Mouse (Mus musculus): ENCODE measurements around the gene Arsg.

GRCm38 (mm10) chr11:109466987-109467386 lies 6.2 kb upstream of the Arsg start:
- no peak for TF ChIP-seq POLR2A (IDR thresholded peaks at IDR 0.05; ENCODE audit: insufficient read length, low read depth)
- TF ChIP-seq TCF3 (IDR thresholded peaks at IDR 0.05; ENCODE audit: insufficient read length, low read depth): no peak
- no peak for TF ChIP-seq MYOG (IDR thresholded peaks at IDR 0.05; ENCODE audit: control insufficient read depth in 1 of 3, insufficient read depth in 1 of 3, insufficient read length in 2 of 3, low read depth in 2 of 3)
- no peak for TF ChIP-seq POLR2AphosphoS2 (IDR thresholded peaks at IDR 0.05; ENCODE audit: insufficient read length, low read depth)
- TF ChIP-seq E2F4 (IDR thresholded peaks at IDR 0.05; ENCODE audit: insufficient read depth): no peak
- TF ChIP-seq TCF12 (IDR thresholded peaks at IDR 0.05; ENCODE audit: insufficient read depth, poor library complexity, severe bottlenecking): no peak
- TF ChIP-seq USF1 (IDR thresholded peaks at IDR 0.05; ENCODE audit: low read depth): no peak
- no peak for TF ChIP-seq MAX (IDR thresholded peaks at IDR 0.05; ENCODE audit: low read depth)
- TF ChIP-seq REST (IDR thresholded peaks at IDR 0.05; ENCODE audit: insufficient read depth, insufficient read length): no peak
- no peak for TF ChIP-seq SRF (IDR thresholded peaks at IDR 0.05; ENCODE audit: control insufficient read depth, insufficient read length, low read depth)
- TF ChIP-seq CEBPB (IDR thresholded peaks at IDR 0.05; ENCODE audit: insufficient read depth, poor library complexity, severe bottlenecking): no peak
- TF ChIP-seq MYOD1 (IDR thresholded peaks at IDR 0.05; ENCODE audit: control insufficient read depth in 1 of 3, insufficient read length in 2 of 3, low read depth in 2 of 3): no peak
